Mouse (Mus musculus): Measurements from ENCODE around the gene Casp14. TPM values are rescaled to one million over a fixed set of nuclear protein-coding genes. Genes with fewer than 3 reads are reported as not detected.

The Casp14 gene
- polyA plus RNA-seq, 1 experiment = not detected

DNA sequence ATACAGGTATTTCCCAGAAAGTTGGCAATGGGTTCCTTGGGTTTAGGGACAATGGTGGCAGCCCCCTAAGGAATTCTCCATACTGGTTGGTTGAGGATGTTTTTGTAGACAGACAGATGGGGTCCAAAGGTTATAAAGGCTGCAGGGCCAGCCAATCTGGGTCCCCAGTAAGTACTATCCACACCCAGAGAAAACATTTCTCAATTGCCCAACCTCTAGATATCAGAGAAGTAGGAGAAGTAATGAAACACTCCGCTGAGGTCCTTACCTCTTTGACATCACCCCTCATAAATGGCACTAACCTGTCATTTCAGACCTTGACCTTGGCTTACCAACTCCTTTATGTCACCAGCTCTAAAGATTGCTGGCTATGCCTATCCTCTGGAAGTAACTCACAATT lies 53.5 kb downstream of the Casp14 start:
- no peak overlapping the region for H3K9ac ChIP-seq (ENCODE audit: low read depth, poor library complexity, severe bottlenecking)
- no peaks in the 10 kb centered on the region for H3K4me1 ChIP-seq (ENCODE audit: control insufficient read depth, insufficient read depth, low read length)
- H3K36me3 ChIP-seq (ENCODE audit: control insufficient read depth, insufficient read depth, low read length, poor library complexity, severe bottlenecking) = no peaks in the 10 kb centered on the region
- H3K4me3 ChIP-seq (ENCODE audit: low read depth, low read length) = no peak overlapping the region
- H3K27me3 ChIP-seq (ENCODE audit: control insufficient read depth, insufficient read depth, low read length, poor library complexity, severe bottlenecking) = no peaks in the 10 kb centered on the region; the same call in 1 of the 2 replicates
- TF ChIP-seq CTCF (IDR thresholded peaks at IDR 0.05; ENCODE audit: low read depth, low read length) (no peak), POLR2A (IDR thresholded peaks at IDR 0.05; ENCODE audit: insufficient read depth, low read length) (no peak), EP300 (IDR thresholded peaks at IDR 0.05; ENCODE audit: insufficient read depth, low read depth, low read length) (no peak)
- H3K9me3 ChIP-seq (replicated peaks; ENCODE audit: control insufficient read depth, insufficient read depth, low read length, poor library complexity, severe bottlenecking) = peaks cover 5% of the 10 kb centered on the region
- no peak overlapping the region for H3K27ac ChIP-seq (ENCODE audit: insufficient read depth, low read length)

Other genes with a start within 250 kb of the Casp14 start
- gene Olfr1358, start 200.9 kb downstream of the Casp14 start, polyA plus RNA-seq (2011; ENCODE audit: insufficient read depth, insufficient read length, low read depth, missing spikeins) = not detected in 2 replicates
- 11.6 and 16.7 TPM in 2 replicates for gene Ilvbl, start 143.9 kb downstream of the Casp14 start, polyA plus RNA-seq (2011; ENCODE audit: insufficient read depth, insufficient read length, low read depth, missing spikeins)
- gene Syde1, start 126.3 kb downstream of the Casp14 start, polyA plus RNA-seq (2011; ENCODE audit: insufficient read depth, insufficient read length, low read depth, missing spikeins) = 3.9 and 4.6 TPM in 2 replicates
- not detected in 2 replicates for gene Olfr1357, start 100.2 kb downstream of the Casp14 start, polyA plus RNA-seq (2011; ENCODE audit: insufficient read depth, insufficient read length, low read depth, missing spikeins)
- not detected in 2 replicates for gene Ccdc105, start 34.8 kb upstream of the Casp14 start, polyA plus RNA-seq (2011; ENCODE audit: insufficient read depth, insufficient read length, low read depth, missing spikeins)
- 0.87 and 0.88 TPM in 2 replicates for gene Slc1a6, start 62.2 kb upstream of the Casp14 start, polyA plus RNA-seq (2011; ENCODE audit: insufficient read depth, insufficient read length, low read depth, missing spikeins)
- gene Olfr1356, start 133.9 kb upstream of the Casp14 start, polyA plus RNA-seq (2011; ENCODE audit: insufficient read depth, insufficient read length, low read depth, missing spikeins) = not detected in 2 replicates
- gene Olfr1355, start 157.2 kb upstream of the Casp14 start, polyA plus RNA-seq (2011; ENCODE audit: insufficient read depth, insufficient read length, low read depth, missing spikeins) = not detected in 2 replicates
- not detected in 2 replicates for gene Olfr1354, start 194.9 kb upstream of the Casp14 start, polyA plus RNA-seq (2011; ENCODE audit: insufficient read depth, insufficient read length, low read depth, missing spikeins)
- not detected in 2 replicates for gene Olfr8, start 232.3 kb upstream of the Casp14 start, polyA plus RNA-seq (2011; ENCODE audit: insufficient read depth, insufficient read length, low read depth, missing spikeins)
- not detected in 2 replicates for gene Olfr1353, start 245.0 kb upstream of the Casp14 start, polyA plus RNA-seq (2011; ENCODE audit: insufficient read depth, insufficient read length, low read depth, missing spikeins)